Mouse (Mus musculus) Patski (cell line): ENCODE measurements around the gene Daxx. TPM values are rescaled to one million over a fixed set of nuclear protein-coding genes. Genes with fewer than 3 reads are reported as not detected.
"Not testable (repeated sequence)": the region's sequence is repeated elsewhere in the genome, so short reads cannot be mapped to it uniquely, and the experiment has no call there.

Experiments used
- ATAC-seq: fragments of 100-300 bp; one replicate; pipeline ENCODE4 v1.8.0; 2021
- CTCF ChIA-PET: fragments of 350-600 bp; sonication (Branson Sonifier 250); formaldehyde crosslinking; loops from one replicate; lab custom pipeline; 2022; ENCODE audit warnings: inconsistent platforms; lab: Charles Lee
- POLR2A ChIA-PET: fragments of 350-600 bp; sonication (Branson Sonifier 250); formaldehyde crosslinking; loops from one replicate; lab custom pipeline; 2022; ENCODE audit warnings: antibody characterized with exemption, inconsistent platforms; lab: Charles Lee
- DNase-seq: peaks from one replicate; pipeline ENCODE4 v3.0.0-alpha.2; 2011; ENCODE audit warnings: low read depth, low spot score
- H3K27me3 ChIP-seq: fragments of 371-371 bp; one replicate; pipeline ENCODE4 v1.5.1; 2021
- CTCF ChIP-seq: fragments of 100-300 bp; IDR thresholded peaks from one replicate; pipeline ENCODE4 v1.5.1; 2021
- in situ Hi-C: fragments of 300-500 bp; cut with MboI; formaldehyde crosslinking; loops from 3 replicates; pipeline ENCODE4 v1.11.1; 2018; ENCODE audit warnings: low pct_unique_long_range_greater_than_20kb, mixed read lengths
- polyA plus RNA-seq: library from polyadenylated mRNA; unstranded; gene quantifications from one replicate; pipeline ENCODE4 v1.2.3, GENCODE M21; 2021

The Daxx gene
- polyA plus RNA-seq, 1 experiment from 2014 or later: 37.4 TPM

DNA sequence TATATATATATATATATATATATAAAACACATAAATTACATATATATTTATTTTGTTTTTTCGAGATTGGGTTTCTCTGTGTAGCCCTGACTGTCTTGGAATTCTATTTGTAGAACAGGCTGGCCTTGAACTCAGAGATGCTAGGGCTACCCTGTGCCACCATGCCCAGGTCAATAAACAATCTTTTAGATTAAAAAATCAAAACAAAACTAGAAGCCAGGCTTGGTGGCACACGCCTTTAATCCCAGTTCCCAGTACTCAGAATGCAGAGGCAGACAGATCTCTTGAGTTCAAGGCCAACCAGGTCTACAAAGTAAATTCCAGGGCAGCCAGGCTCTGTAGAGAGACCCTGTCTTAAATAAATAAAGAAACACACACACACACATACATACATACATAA is 17.9 kb upstream of the Daxx start:
- ATAC-seq (no peak), DNase-seq (no peak)
- no peaks in the 10 kb centered on the region for H3K27me3 ChIP-seq
- no peak for TF ChIP-seq CTCF
- in situ Hi-C loops: no loop called here
- ChIA-PET POLR2A (no interaction called here), CTCF (interaction anchor here (0.7 to 1.0 kb wide), 4 partner anchors 17 to 81 kb away, joined by 3 to 4 read pairs (median 4); partner anchors contain the start of gene Daxx)

DNA sequence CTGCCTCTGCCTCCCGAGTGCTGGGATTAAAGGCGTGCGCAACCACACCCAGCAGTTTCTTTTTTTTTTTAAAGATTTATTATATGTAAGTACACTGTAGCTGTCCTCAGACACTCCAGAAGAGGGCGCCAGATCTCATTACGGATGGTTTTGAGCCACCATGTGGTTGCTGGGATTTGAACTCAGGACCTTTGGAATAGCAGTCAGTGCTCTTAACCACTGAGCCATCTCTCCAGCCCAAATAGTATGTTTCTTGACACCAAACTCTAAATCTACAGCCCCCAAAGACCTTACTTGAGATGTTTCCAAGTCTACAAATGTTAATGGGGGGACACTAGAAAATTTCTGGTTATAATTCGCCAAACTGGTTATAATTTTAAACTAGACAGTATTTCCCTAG is 17.3 kb upstream of the Daxx start:
- peak; percentile 61 for TF ChIP-seq CTCF
- POLR2A ChIA-PET, in situ Hi-C loops, H3K27me3 ChIP-seq, ATAC-seq, DNase-seq, CTCF ChIA-PET: not testable (repeated sequence)

DNA sequence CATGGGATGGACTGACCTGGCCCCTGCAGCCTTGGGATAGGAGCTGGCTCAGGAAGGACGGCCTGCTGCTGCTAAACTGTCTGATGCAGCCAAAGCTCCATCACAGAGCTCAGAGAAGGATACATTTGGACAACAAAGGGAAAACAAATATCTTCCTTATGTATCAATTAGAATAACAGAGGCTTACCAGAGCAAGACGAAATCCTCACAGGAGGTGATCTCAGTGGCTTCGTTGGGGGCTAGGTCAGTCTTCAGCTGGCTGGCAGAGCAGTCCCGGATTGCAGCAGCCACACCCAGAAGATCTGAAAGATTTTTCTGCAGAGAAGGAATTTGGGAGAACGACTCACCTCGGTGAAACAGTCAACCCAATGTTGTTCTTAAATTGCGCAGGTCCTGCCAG is 16.8 kb upstream of the Daxx start:
- in situ Hi-C loops: no loop called here
- POLR2A ChIA-PET: no interaction called here
- H3K27me3 ChIP-seq: no peaks in the 10 kb centered on the region
- CTCF ChIA-PET: no interaction called here
- DNase-seq: no peak
- ATAC-seq: no peak
- TF ChIP-seq CTCF: no peak

DNA sequence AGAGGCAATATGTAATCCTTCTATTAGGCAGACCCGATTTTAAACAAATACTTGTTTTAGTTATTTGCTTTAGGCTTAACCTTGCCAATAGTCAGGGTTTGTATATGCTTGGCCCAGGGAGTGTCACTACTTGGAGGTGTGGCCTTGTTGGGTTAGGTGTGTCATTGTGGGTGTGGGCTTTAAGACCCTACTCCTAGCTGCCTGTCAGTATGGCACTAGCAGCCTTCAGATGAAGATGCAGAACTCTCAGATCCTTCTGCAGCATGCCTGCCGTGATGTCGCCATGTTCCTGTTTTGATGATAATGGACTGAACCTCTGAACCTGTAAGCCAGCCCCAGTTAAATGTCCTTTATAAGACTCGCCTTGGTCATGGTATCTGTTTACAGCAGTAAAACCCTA is 16.2 kb upstream of the Daxx start:
- POLR2A ChIA-PET, DNase-seq, CTCF ChIA-PET, in situ Hi-C loops, H3K27me3 ChIP-seq, ATAC-seq: not testable (repeated sequence)

DNA sequence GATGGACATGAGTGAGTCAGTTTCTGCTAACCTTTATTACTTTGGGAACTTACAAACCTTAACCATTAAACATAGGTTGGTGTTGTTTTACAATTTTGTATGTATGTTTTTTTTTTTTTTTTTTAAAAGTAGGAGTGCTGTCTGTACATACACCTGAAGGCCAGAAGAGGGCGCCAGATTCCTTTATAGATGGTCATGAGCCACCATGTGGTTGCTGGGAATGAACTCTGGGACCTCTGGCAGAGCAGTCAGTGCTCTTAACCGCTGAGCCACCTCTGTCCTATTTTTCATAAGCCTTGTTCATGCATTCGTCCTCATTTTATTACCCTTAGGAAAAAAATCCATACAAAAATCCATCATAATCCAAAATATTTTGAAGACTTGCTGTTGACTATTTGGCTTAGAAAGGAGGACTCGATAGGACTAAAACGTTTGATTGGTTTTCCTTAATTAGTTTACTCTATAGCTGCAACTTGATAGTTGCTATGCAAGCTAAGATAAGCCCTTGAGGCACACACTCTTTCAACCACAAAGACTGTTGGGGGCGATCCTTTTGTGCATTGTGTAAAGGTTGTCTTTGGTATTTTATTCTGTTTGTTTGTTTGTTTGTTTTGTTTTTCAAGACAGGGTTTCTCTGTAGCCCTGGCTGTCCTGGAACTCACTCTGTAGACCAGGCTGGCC is 12.0 kb upstream of the Daxx start:
- ATAC-seq (no peak), DNase-seq (no peak)
- ChIA-PET CTCF (interaction anchor here (0.6 to 5.6 kb wide), 6 partner anchors 11 to 43 kb away, joined by 3 to 38 read pairs (median 4); partner anchors contain the start of genes Daxx, Pfdn6 and Wdr46), POLR2A (interaction anchor here (1.0 kb wide), 1 partner anchor 11 kb away, joined by 4 read pairs; no protein-coding TSS in a partner anchor)
- H3K27me3 ChIP-seq: no peaks in the 10 kb centered on the region
- peak; percentile 78 for TF ChIP-seq CTCF
- in situ Hi-C loops: no loop called here

DNA sequence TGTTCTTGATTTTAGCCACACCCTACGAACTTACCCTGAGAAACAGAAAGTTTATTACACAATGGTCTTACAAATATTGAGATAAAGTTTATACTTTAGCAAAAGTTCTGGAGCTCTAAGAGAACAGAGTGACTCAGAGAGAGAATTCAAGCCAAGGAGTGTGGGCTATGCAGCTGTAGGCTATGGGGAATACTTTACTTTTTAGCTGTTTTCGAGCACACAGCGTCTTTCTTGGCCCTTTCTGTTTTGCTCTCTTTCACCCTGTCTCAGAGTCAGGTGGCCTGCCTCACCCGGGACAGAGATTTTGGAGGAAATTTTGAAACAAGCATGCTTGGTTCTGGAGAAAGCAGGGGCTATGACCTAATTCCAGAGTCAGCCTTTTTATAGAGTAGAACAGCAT is 11.0 kb upstream of the Daxx start:
- POLR2A ChIA-PET: interaction anchor here (1.0 kb wide), 1 partner anchor 10 kb away, joined by 4 read pairs; no protein-coding TSS in a partner anchor
- ATAC-seq, in situ Hi-C loops: not testable (repeated sequence)

DNA sequence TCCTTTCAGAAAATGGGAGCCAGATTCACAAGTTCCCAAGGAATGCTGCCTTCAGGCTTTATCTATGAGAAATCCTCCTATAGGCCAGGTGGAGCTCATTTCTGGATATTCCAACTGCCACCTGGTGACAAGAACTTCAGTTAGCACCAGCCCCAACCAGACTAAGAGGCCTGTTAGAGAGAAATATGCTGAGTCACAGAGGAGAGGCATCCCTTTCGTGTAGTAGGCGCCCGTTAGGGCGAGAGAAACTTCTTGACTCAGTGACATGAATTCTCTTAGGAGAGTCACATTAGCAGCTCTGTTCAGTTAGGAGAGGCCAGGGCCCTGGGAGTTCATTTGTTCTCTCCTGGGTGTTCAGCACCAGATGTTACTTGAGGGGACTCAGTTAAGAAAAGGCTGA is 9.6 kb upstream of the Daxx start:
- ChIA-PET POLR2A (no interaction called here), CTCF (no interaction called here)
- in situ Hi-C loops: no loop called here
- DNase-seq: no peak
- no peaks in the 10 kb centered on the region for H3K27me3 ChIP-seq
- ATAC-seq: no peak
- no peak for TF ChIP-seq CTCF

More for the DNA sequence above, 11.0 kb upstream of the Daxx start:
- not testable (repeated sequence) for H3K27me3 ChIP-seq, DNase-seq
- CTCF ChIA-PET: interaction anchor here (0.8 to 5.6 kb wide), 5 partner anchors 10 to 42 kb away, joined by 3 to 38 read pairs (median 4); partner anchors contain the start of genes Daxx, Pfdn6 and Wdr46

DNA sequence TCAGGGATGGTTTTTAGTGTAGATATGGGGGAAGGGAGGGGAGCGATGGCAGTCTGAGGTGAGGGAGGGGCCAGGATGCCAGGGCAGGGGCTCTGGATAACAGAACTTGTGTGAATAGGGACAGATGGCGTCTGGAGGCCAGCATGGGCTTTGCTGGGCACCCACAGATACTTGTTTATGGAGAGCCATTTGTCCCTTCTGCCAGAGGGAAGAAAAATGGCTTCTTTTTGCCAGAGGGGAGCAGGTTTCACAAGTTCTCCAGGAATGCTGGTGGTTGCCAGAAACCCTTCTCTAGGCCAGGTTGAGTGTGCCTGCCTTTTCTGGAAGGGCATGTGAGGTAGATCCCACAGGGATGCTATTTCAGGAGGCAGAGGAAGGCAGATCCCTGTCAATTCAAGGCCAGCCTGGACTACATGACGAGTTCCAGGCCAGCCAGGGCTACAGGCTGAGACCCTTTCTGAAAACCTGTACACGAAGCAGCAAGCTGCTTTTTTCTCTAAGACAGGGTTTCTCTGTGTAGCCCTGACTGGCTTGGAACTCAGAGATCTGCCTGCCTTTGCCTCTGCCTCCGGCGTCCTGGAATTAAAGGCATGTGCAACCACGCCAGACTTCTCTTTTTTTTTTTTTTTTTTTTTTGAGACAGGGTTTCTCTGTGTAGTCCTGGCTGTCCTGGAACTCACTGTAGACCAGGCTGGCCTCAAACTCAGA is 8.8 kb upstream of the Daxx start:
- no peak for ATAC-seq

DNA sequence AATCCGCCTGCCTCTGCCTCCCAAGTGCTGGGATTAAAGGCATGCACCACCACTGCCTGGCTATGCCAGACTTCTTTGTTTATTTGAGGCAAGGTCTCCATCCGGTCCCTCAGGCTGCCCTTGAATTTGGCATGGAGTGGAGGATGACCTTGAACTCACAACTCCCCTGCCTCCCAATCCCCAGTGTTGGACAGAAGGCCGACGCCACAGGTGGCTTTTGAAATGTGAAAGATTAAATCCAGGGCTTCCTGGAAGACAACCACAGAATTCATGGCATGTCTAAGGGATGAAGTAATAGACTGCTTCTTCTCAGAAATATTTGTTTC is 8.3 kb upstream of the Daxx start:
- H3K27me3 ChIP-seq: no peaks in the 10 kb centered on the region
- TF ChIP-seq CTCF: no peak
- in situ Hi-C loops: no loop called here
- DNase-seq (no peak), ATAC-seq (no peak)
- CTCF ChIA-PET: no interaction called here
- POLR2A ChIA-PET: no interaction called here

More for the DNA sequence above, 8.8 kb upstream of the Daxx start:
- H3K27me3 ChIP-seq: no peaks in the 10 kb centered on the region
- DNase-seq: no peak
- POLR2A ChIA-PET: no interaction called here
- TF ChIP-seq CTCF: no peak
- in situ Hi-C loops: no loop called here
- CTCF ChIA-PET: no interaction called here

DNA sequence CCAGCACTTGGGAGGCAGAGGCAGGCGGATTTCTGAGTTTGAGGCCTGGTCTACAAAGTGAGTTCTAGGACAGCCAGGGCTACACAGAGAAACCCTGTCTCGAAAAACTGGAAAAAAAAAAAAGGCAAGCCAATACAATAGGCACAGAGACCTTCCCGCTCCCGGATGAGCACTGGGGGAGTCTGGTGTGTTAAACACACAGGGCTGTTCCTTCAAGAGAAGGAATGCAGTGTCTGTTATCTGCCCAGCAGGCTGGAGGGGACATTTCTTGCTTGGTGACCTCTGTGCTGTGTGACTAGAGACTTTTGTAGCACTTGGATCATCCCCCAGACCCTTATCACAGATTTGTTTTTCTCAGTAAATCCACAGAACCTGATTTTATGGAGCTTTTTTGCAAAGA is 7.6 kb upstream of the Daxx start:
- TF ChIP-seq CTCF: no peak
- DNase-seq (no peak), ATAC-seq (no peak)
- ChIA-PET CTCF (no interaction called here), POLR2A (no interaction called here)
- in situ Hi-C loops: no loop called here
- no peaks in the 10 kb centered on the region for H3K27me3 ChIP-seq

DNA sequence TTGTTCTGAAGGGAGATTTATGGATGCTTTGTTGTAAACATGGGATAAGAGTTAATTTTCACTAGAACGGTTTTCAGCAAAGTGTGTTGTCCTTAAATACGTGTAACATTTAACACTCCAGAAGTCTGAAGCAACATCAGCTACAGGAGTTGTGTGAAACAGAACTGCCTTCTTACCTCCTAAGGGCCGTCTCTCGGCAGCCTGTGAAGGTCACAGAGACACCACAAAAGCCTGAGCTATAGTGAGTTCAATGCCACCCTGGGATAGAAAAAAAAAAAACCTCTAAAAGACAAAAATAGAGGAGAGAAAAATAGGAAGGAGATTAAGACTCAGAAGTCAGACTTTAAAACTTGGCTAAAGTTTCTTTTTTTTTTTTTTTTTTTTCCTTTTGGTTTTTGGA is 7.1 kb upstream of the Daxx start:
- ChIA-PET POLR2A (no interaction called here), CTCF (no interaction called here)
- H3K27me3 ChIP-seq: no peaks in the 10 kb centered on the region
- TF ChIP-seq CTCF: no peak
- ATAC-seq (no peak), DNase-seq (no peak)
- in situ Hi-C loops: no loop called here
